Mouse (Mus musculus): ENCODE data around the gene Mxd4.
A peak's percentile ranks its signal among the peaks of the same experiment; 100 is the strongest.

Mxd4 gene

GRCm38 (mm10) chr5:34169954-34170353, 17.6 kb downstream of the Mxd4 start:
- no peak for DNase-seq (ENCODE audit: low spot score)

- DNase-seq (ENCODE audit: low spot score) = peak; percentile 98
These were observed 18.3 kb downstream of the Mxd4 start, which contains the start of the genes Poln and Haus3 for GRCm38 (mm10) chr5:34168950-34169891. TSS of gene Poln (minus strand) at chr5:34169448. TSS of gene Haus3 (minus strand) at chr5:34169527.

- DNase-seq (ENCODE audit: low spot score) = no peak
These were observed 19.7 kb downstream of the Mxd4 start for GRCm38 (mm10) chr5:34167857-34168256.

GRCm38 (mm10) chr5:34165793-34166192, 21.7 kb downstream of the Mxd4 start:
- DNase-seq (ENCODE audit: low spot score) = no peak

GRCm38 (mm10) chr5:34148476-34148875, 39.0 kb downstream of the Mxd4 start:
- no peak for DNase-seq (ENCODE audit: low spot score)

- DNase-seq (ENCODE audit: low spot score) = no peak
These were observed 40.0 kb downstream of the Mxd4 start for GRCm38 (mm10) chr5:34147554-34147953.

- no peak for DNase-seq (ENCODE audit: low spot score)
These were observed 47.8 kb downstream of the Mxd4 start for GRCm38 (mm10) chr5:34139751-34140150.

- no peak for DNase-seq (ENCODE audit: low spot score)
These were observed 54.8 kb downstream of the Mxd4 start for GRCm38 (mm10) chr5:34132731-34133130.

- no peak for DNase-seq (ENCODE audit: low spot score)
These were observed 63.4 kb downstream of the Mxd4 start for GRCm38 (mm10) chr5:34124131-34124530.

Data from ovary, adult 18-20 months (tissue).